Mouse (Mus musculus) CH12.LX (cell line): ENCODE measurements at regions not wholly inside any gene's neighbourhood (a gene's known extent, or its start where the extent isn't known, plus 50 kb on each side); places are given as distances from the start of the nearest gene placed in this dataset.

Experiments
- DNase-seq: peaks from one replicate; pipeline ENCODE4 v3.0.0-alpha.2; 2013; ENCODE audit errors: extremely low read depth
- H3K27ac ChIP-seq: 2 replicates; pipeline ENCODE4 v1.5.1; 2012; ENCODE audit warnings: low read depth, mild to moderate bottlenecking, control low read depth, moderate library complexity; ENCODE audit not compliant: insufficient read depth
- H3K27me3 ChIP-seq: replicated peaks from 2 replicates; pipeline ENCODE3; 2012; ENCODE audit warnings: inconsistent platforms
- H3K36me3 ChIP-seq, 2 experiments: replicated peaks in 1 of 2; 2 replicates each; pipeline versions ENCODE3 to v1.6.1; 2012; ENCODE audit warnings: inconsistent platforms in 1 of 2, low read length in 1 of 2, mild to moderate bottlenecking in 1 of 2, mixed read lengths in 1 of 2, moderate library complexity in 1 of 2; ENCODE audit not compliant: control insufficient read depth in 1 of 2, insufficient read depth in 1 of 2
- H3K4me1 ChIP-seq, 2 experiments: 2 replicates each; pipeline ENCODE4 v1.6.1; 2012; ENCODE audit warnings: inconsistent platforms in 1 of 2, moderate library complexity in 1 of 2; ENCODE audit not compliant: insufficient read depth in 2 of 2, control insufficient read depth in 1 of 2
- H3K4me2 ChIP-seq: 2 replicates; pipeline ENCODE4 v1.6.1; 2012; ENCODE audit warnings: low read depth, mild to moderate bottlenecking, control low read depth; ENCODE audit not compliant: poor library complexity, insufficient read depth, severe bottlenecking
- H3K4me3 ChIP-seq, 3 experiments: fragments of 150-350 bp in 1 of 3; sonication (generic) in 1 of 3; replicated peaks in 1 of 3; 2 replicates each; pipeline versions ENCODE3 to v1.5.1; 2011 to 2012; ENCODE audit warnings: low read depth in 2 of 3, low read length in 2 of 3, mild to moderate bottlenecking in 2 of 3, moderate library complexity in 2 of 3, control low read depth in 1 of 3, improper control_type of control experiment in 1 of 3, inconsistent platforms in 1 of 3, mixed read lengths in 1 of 3; ENCODE audit not compliant: poor library complexity in 1 of 3
- H3K79me2 ChIP-seq: replicated peaks from 2 replicates; pipeline ENCODE4 v1.6.1; 2012; ENCODE audit warnings: mild to moderate bottlenecking, moderate library complexity; ENCODE audit not compliant: control insufficient read depth, poor library complexity, insufficient read depth, severe bottlenecking; ENCODE audit errors: extremely low read depth
- H3K9ac ChIP-seq: 2 replicates; pipeline ENCODE4 v1.6.1; 2012; ENCODE audit warnings: low read depth, mild to moderate bottlenecking, control low read depth, moderate library complexity; ENCODE audit not compliant: insufficient read depth
- H3K9me3 ChIP-seq: replicated peaks from 2 replicates; pipeline ENCODE3; 2012; ENCODE audit warnings: low read length, inconsistent platforms, mixed read lengths
- CHD2 ChIP-seq: IDR thresholded peaks from 2 replicates; pipeline ENCODE4 v1.6.1; 2011; ENCODE audit warnings: low read length, improper control_type of control experiment
- E2F4 ChIP-seq: IDR thresholded peaks from 2 replicates; pipeline ENCODE4 v1.6.1; 2011; ENCODE audit warnings: low read depth, low read length, improper control_type of control experiment; ENCODE audit not compliant: insufficient replicate concordance
- ELF1 ChIP-seq: IDR thresholded peaks from 2 replicates; pipeline ENCODE4 v1.6.1; 2014; ENCODE audit warnings: low read depth, mild to moderate bottlenecking, inconsistent platforms, low read length, improper control_type of control experiment
- EP300 ChIP-seq: IDR thresholded peaks from 2 replicates; pipeline ENCODE4 v1.6.1; 2011; ENCODE audit warnings: low read length, improper control_type of control experiment
- ETS1 ChIP-seq: conservative IDR thresholded peaks from 2 replicates; pipeline ENCODE4 v1.6.1; 2012; ENCODE audit warnings: low read depth, mild to moderate bottlenecking, inconsistent platforms, low read length, improper control_type of control experiment, moderate library complexity
- HCFC1 ChIP-seq: IDR thresholded peaks from 2 replicates; pipeline ENCODE4 v1.6.1; 2012; ENCODE audit warnings: low read depth, mild to moderate bottlenecking, inconsistent platforms, low read length, improper control_type of control experiment
- IRF4 ChIP-seq: IDR thresholded peaks from 2 replicates; pipeline ENCODE4 v1.6.1; 2014; ENCODE audit warnings: low read depth, mild to moderate bottlenecking, inconsistent platforms, low read length, improper control_type of control experiment
- JUN ChIP-seq: IDR thresholded peaks from 2 replicates; pipeline ENCODE4 v1.6.1; 2011; ENCODE audit warnings: low read depth, mild to moderate bottlenecking, low read length, improper control_type of control experiment, moderate library complexity; ENCODE audit not compliant: insufficient read depth
- MAX ChIP-seq: IDR thresholded peaks from 2 replicates; pipeline ENCODE4 v1.6.1; 2011; ENCODE audit warnings: low read length, improper control_type of control experiment
- MYC ChIP-seq: IDR thresholded peaks from 2 replicates; pipeline ENCODE4 v1.6.1; 2011; ENCODE audit warnings: low read depth, mild to moderate bottlenecking, improper control_type of control experiment, low read length
- NELFE ChIP-seq: IDR thresholded peaks from 2 replicates; pipeline ENCODE4 v1.6.1; 2011; ENCODE audit warnings: low read depth, low read length, improper control_type of control experiment
- PAX5 ChIP-seq: IDR thresholded peaks from 2 replicates; pipeline ENCODE4 v1.6.1; 2012; ENCODE audit warnings: low read length, inconsistent platforms, mixed read lengths
- POLR2A ChIP-seq: IDR thresholded peaks from 2 replicates; pipeline ENCODE4 v1.6.1; 2011; ENCODE audit warnings: low read depth, mild to moderate bottlenecking, improper control_type of control experiment, low read length
- SMC3 ChIP-seq: IDR thresholded peaks from 2 replicates; pipeline ENCODE4 v1.6.1; 2011; ENCODE audit warnings: low read depth, low read length, improper control_type of control experiment
- UBTF ChIP-seq: IDR thresholded peaks from 2 replicates; pipeline ENCODE4 v1.6.1; 2012; ENCODE audit warnings: low read depth, mild to moderate bottlenecking, inconsistent platforms, low read length, improper control_type of control experiment, moderate library complexity
- USF2 ChIP-seq: conservative IDR thresholded peaks from 2 replicates; pipeline ENCODE4 v1.6.1; 2011; ENCODE audit warnings: low read depth, low read length, improper control_type of control experiment
- ZC3H11A ChIP-seq: IDR thresholded peaks from 2 replicates; pipeline ENCODE4 v1.6.1; 2012; ENCODE audit warnings: low read depth, mild to moderate bottlenecking, inconsistent platforms, low read length, improper control_type of control experiment
- ZMIZ1 ChIP-seq: IDR thresholded peaks from 2 replicates; pipeline ENCODE4 v1.6.1; 2012; ENCODE audit warnings: low read depth, mild to moderate bottlenecking, inconsistent platforms, low read length, improper control_type of control experiment
- ZNF384 ChIP-seq: IDR thresholded peaks from 2 replicates; pipeline ENCODE4 v1.6.1; 2012; ENCODE audit warnings: low read depth, low read length, improper control_type of control experiment, inconsistent platforms
- dilution Hi-C: fragments of 300-500 bp; cut with MboI; formaldehyde crosslinking; loops from 2 replicates; pipeline ENCODE4 v1.14.3; 2020; ENCODE audit warnings: low sequenced_read_pairs; ENCODE audit not compliant: extremely low pct_unique_long_range_greater_than_20kb, extremely low pct_ligation_motif_present
- in situ Hi-C: fragments of 300-500 bp; cut with MboI; formaldehyde crosslinking; loops from 3 replicates; pipeline ENCODE4 v1.14.3; 2019; ENCODE audit warnings: low sequenced_read_pairs, low pct_ligation_motif_present, low pct_unique_long_range_greater_than_20kb, mixed read lengths

GRCm38 (mm10) chr12:96141748-96142147, 449.7 kb downstream of the Flrt2 start:
- no peak for DNase-seq
- Histone ChIP-seq H3K4me3 (no peak overlapping the region), H3K4me2 (no peak overlapping the region), H3K9ac (no peak overlapping the region), H3K9me3 (peaks cover 15% of the 10 kb centered on the region), H3K27ac (no peak overlapping the region), H3K79me2 (no peaks in the 10 kb centered on the region), H3K4me1 (no peaks in the 10 kb centered on the region), H3K36me3 (no peaks in the 10 kb centered on the region), H3K27me3 (no peaks in the 10 kb centered on the region)
- in situ Hi-C loops: no loop called here
- TF ChIP-seq CHD2 (no peak), JUN (no peak), PAX5 (no peak), IRF4 (no peak), ETS1 (no peak), ELF1 (no peak), HCFC1 (no peak), UBTF (no peak)
- dilution Hi-C loops: no loop called here

DNA sequence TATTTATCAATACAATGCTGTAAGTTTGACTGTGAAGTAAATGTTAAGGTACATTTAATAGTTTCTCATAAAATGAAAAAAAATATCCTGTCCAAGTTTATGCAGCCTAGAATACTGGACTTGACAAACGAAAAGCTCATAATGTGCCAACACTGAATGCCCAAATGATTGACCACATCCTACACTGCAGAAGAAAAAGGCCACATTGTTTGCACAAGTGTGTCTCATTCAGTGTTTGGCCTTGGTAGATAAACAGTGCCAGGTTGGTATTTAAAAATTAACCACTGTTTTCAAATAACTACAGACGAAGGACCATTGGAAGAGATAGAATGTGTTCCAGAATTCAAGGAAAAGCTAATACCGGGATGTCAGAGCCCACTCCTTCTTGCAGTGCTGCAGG, 462.1 kb downstream of the Flrt2 start:
- in situ Hi-C loops: no loop called here
- Histone ChIP-seq H3K9me3 (peaks cover 20% of the 10 kb centered on the region), H3K4me1 (no peaks in the 10 kb centered on the region), H3K79me2 (no peaks in the 10 kb centered on the region), H3K9ac (no peak overlapping the region), H3K27me3 (no peaks in the 10 kb centered on the region), H3K27ac (no peak overlapping the region), H3K36me3 (no peaks in the 10 kb centered on the region), H3K4me2 (no peak overlapping the region), H3K4me3 (no peak overlapping the region)
- dilution Hi-C loops: no loop called here
- DNase-seq: no peak
- TF ChIP-seq EP300 (no peak), NELFE (no peak), ZNF384 (no peak)

DNA sequence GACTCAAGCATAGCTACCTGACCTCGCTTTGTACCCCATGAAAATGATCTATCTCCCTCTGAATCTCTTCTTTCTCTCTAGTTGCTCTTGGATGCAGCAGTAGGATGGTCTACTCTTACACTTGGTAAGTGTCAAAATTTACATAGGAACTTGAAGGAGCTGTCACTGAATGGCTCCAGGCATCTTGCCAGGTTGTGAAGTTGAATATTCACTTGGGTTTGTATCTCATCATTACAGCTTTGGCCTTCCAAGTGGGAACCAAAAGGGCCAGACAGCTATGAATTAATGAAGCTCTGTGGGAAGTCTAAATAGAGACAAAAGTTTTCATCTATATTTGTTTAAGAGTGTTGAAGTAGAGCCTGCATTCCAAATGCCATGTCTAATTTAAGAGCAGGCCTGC, 475.5 kb downstream of the Flrt2 start:
- no peak for TF ChIP-seq POLR2A
- no peak for TF ChIP-seq ELF1
- TF ChIP-seq SMC3: no peak
- no peak for TF ChIP-seq ETS1
- no peak for TF ChIP-seq MYC
- TF ChIP-seq E2F4: no peak
- no peak for TF ChIP-seq MAX
- no peak for TF ChIP-seq ZMIZ1
- no peak for TF ChIP-seq USF2
- no peak for TF ChIP-seq ZC3H11A
- TF ChIP-seq ZNF384: no peak
- Histone ChIP-seq H3K4me3 (no peak overlapping the region), H3K9me3 (peaks cover 9% of the 10 kb centered on the region), H3K27me3 (no peaks in the 10 kb centered on the region), H3K4me1 (no peaks in the 10 kb centered on the region), H3K9ac (no peak overlapping the region), H3K36me3 (no peaks in the 10 kb centered on the region), H3K4me2 (no peak overlapping the region), H3K27ac (no peak overlapping the region), H3K79me2 (no peaks in the 10 kb centered on the region)
- dilution Hi-C loops (no loop called here), in situ Hi-C loops (no loop called here)
- no peak for DNase-seq
